Mouse (Mus musculus): Measurements from ENCODE around the gene Tln2. TPM values are rescaled to one million over a fixed set of nuclear protein-coding genes. Genes with fewer than 3 reads are reported as not detected.

Gene Tln2
- total RNA-seq (2015; ENCODE audit: low replicate concordance) (3.2 TPM in 1 of 2 replicates, not detected in the other), total RNA-seq (2017; ENCODE audit: low replicate concordance) (0.26 TPM in 1 of 2 replicates, not detected in the other)

- no peak for ATAC-seq (replicated peaks; ENCODE audit: low FRiP score, poor library complexity, severe bottlenecking)
These were observed at the start of gene Tln2 for GRCm38 (mm10) chr9:67559603-67560002. TSS of gene Tln2 (minus strand) at chr9:67559703.

GRCm38 (mm10) chr9:67609226-67609625 lies 49.7 kb upstream of the Tln2 start:
- ATAC-seq (replicated peaks; ENCODE audit: low FRiP score, poor library complexity, severe bottlenecking) = no peak

GRCm38 (mm10) chr9:67607786-67608366 lies 48.4 kb upstream of the Tln2 start:
- no peak for ATAC-seq (replicated peaks; ENCODE audit: low FRiP score, poor library complexity, severe bottlenecking)

GRCm38 (mm10) chr9:67607268-67607667 lies 47.8 kb upstream of the Tln2 start:
- no peak for ATAC-seq (replicated peaks; ENCODE audit: low FRiP score, poor library complexity, severe bottlenecking)

GRCm38 (mm10) chr9:67605867-67606435 lies 46.4 kb upstream of the Tln2 start:
- ATAC-seq (replicated peaks; ENCODE audit: low FRiP score, poor library complexity, severe bottlenecking) = no peak

GRCm38 (mm10) chr9:67604940-67605339 lies 45.4 kb upstream of the Tln2 start:
- no peak for ATAC-seq (replicated peaks; ENCODE audit: low FRiP score, poor library complexity, severe bottlenecking)

- no peak for ATAC-seq (replicated peaks; ENCODE audit: low FRiP score, poor library complexity, severe bottlenecking)
These were observed 42.8 kb upstream of the Tln2 start for GRCm38 (mm10) chr9:67602347-67602746.

GRCm38 (mm10) chr9:67595221-67595620 lies 35.7 kb upstream of the Tln2 start:
- no peak for ATAC-seq (replicated peaks; ENCODE audit: low FRiP score, poor library complexity, severe bottlenecking)

- ATAC-seq (replicated peaks; ENCODE audit: low FRiP score, poor library complexity, severe bottlenecking) = no peak
These were observed 34.1 kb upstream of the Tln2 start for GRCm38 (mm10) chr9:67593469-67594141.

GRCm38 (mm10) chr9:67592726-67593125 lies 33.2 kb upstream of the Tln2 start:
- ATAC-seq (replicated peaks; ENCODE audit: low FRiP score, poor library complexity, severe bottlenecking) = no peak

- no peak for ATAC-seq (replicated peaks; ENCODE audit: low FRiP score, poor library complexity, severe bottlenecking)
These were observed 27.6 kb upstream of the Tln2 start for GRCm38 (mm10) chr9:67587111-67587510.

- no peak for ATAC-seq (replicated peaks; ENCODE audit: low FRiP score, poor library complexity, severe bottlenecking)
These were observed 27.0 kb upstream of the Tln2 start for GRCm38 (mm10) chr9:67586489-67586888.

- ATAC-seq (replicated peaks; ENCODE audit: low FRiP score, poor library complexity, severe bottlenecking) = no peak
These were observed 25.4 kb upstream of the Tln2 start for GRCm38 (mm10) chr9:67584871-67585270.

- no peak for ATAC-seq (replicated peaks; ENCODE audit: low FRiP score, poor library complexity, severe bottlenecking)
These were observed 22.2 kb upstream of the Tln2 start for GRCm38 (mm10) chr9:67581581-67582280.

- ATAC-seq (replicated peaks; ENCODE audit: low FRiP score, poor library complexity, severe bottlenecking) = no peak
These were observed 20.0 kb upstream of the Tln2 start for GRCm38 (mm10) chr9:67579541-67579940.

- ATAC-seq (replicated peaks; ENCODE audit: low FRiP score, poor library complexity, severe bottlenecking) = no peak
These were observed 15.3 kb upstream of the Tln2 start for GRCm38 (mm10) chr9:67574721-67575248.

- no peak for ATAC-seq (replicated peaks; ENCODE audit: low FRiP score, poor library complexity, severe bottlenecking)
These were observed 14.1 kb upstream of the Tln2 start for GRCm38 (mm10) chr9:67573683-67573979.

GRCm38 (mm10) chr9:67572790-67573682 lies 13.5 kb upstream of the Tln2 start:
- ATAC-seq (replicated peaks; ENCODE audit: low FRiP score, poor library complexity, severe bottlenecking) = no peak

- ATAC-seq (replicated peaks; ENCODE audit: low FRiP score, poor library complexity, severe bottlenecking) = no peak
These were observed 6.3 kb upstream of the Tln2 start for GRCm38 (mm10) chr9:67565801-67566258.

Data from erythroid progenitor cell, adult 5-6 weeks (primary cell).